Mouse (Mus musculus): ENCODE results near the gene Slc6a12. TPM values are rescaled to one million over a fixed set of nuclear protein-coding genes. Genes with fewer than 3 reads are reported as not detected.

Slc6a12 gene
- total RNA-seq, 2 experiments from 2014 or later, result 1.7 TPM

GRCm38 (mm10) chr6:121338519-121338896, 4.4 kb upstream of the Slc6a12 start:
- DNase-seq (ENCODE audit: extremely low spot score in 1 of 2, low spot score in 1 of 2), result no peak

- no peak for DNase-seq (ENCODE audit: extremely low spot score in 1 of 2, low spot score in 1 of 2)
These were observed 1.2 kb upstream of the Slc6a12 start for GRCm38 (mm10) chr6:121341650-121342049.

GRCm38 (mm10) chr6:121343771-121344123, 871 bp downstream of the Slc6a12 start:
- no peak for DNase-seq (ENCODE audit: extremely low spot score in 1 of 2, low spot score in 1 of 2)

DNA sequence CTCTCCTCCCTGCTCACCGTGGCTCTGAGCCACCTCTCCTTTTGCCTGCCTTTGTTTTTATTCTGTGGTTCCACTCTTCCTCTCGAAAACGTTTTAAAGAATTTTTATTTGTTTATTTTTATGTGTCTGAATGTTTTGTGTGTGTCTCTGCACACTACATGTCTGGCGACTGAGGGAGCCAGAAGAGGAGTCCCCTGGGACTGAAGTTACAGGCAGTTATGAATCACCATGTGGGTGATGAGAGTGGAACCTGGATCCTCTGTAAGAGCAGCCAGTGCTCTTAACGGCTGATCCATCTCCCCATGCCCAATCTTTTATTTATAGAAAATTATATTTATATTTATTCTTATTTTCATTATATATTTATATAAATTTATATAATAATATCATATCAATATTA, 1.5 kb downstream of the Slc6a12 start:
- no peak for DNase-seq (ENCODE audit: extremely low spot score in 1 of 2, low spot score in 1 of 2)

- DNase-seq (ENCODE audit: extremely low spot score in 1 of 2, low spot score in 1 of 2), result no peak
These were observed 3.6 kb downstream of the Slc6a12 start for GRCm38 (mm10) chr6:121346428-121346827.

DNA sequence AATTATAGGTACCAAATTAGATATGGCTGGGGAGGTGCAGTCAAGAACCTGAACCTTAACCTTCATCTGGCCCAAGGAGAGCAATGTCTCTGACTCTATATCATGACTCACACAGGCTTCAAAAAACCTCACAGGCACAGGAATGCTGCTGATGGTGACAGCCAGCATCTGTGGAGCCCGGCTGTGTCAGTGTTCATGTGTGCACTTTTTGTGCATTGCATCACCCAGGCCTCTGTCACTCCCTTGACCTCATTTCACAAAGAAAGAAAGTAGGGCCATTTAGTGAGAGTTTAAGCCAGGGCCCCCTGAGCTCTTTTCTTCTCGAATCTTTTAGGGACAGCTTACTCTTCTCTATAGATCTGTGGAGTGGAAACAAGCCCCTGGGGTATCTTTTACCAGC, 9.4 kb downstream of the Slc6a12 start:
- no peak for DNase-seq (ENCODE audit: extremely low spot score in 1 of 2, low spot score in 1 of 2)

GRCm38 (mm10) chr6:121356041-121356440, 13.2 kb downstream of the Slc6a12 start:
- no peak for DNase-seq (ENCODE audit: extremely low spot score in 1 of 2, low spot score in 1 of 2)

- no peak for DNase-seq (ENCODE audit: extremely low spot score in 1 of 2, low spot score in 1 of 2)
These were observed 14.4 kb downstream of the Slc6a12 start for GRCm38 (mm10) chr6:121357232-121357631.

GRCm38 (mm10) chr6:121363061-121363460, 20.2 kb downstream of the Slc6a12 start:
- no peak for DNase-seq (ENCODE audit: extremely low spot score in 1 of 2, low spot score in 1 of 2)

GRCm38 (mm10) chr6:121363956-121364355, 21.1 kb downstream of the Slc6a12 start:
- no peak for DNase-seq (ENCODE audit: extremely low spot score in 1 of 2, low spot score in 1 of 2)

DNA sequence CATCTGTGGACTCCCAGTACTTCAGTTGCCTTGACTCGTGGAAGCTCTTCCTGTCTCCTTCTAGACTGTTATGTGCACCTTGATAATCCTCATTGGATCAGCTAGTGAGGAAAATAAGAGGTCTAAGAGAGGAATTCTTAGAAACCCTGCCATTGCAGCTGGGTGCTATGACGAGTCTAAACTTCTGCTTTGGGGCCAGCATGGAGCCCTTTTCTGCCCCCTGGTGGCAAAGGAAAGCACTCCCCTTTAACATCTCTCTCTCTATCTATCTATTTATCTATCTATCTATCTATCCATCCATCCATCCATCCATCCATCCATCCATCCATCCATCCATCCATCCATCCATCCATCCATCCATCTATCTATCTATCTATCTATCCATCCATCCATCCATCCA, 23.7 kb downstream of the Slc6a12 start:
- peak in 1 of 2 experiments; percentile 58 for DNase-seq (ENCODE audit: extremely low spot score in 1 of 2, low spot score in 1 of 2)

DNA sequence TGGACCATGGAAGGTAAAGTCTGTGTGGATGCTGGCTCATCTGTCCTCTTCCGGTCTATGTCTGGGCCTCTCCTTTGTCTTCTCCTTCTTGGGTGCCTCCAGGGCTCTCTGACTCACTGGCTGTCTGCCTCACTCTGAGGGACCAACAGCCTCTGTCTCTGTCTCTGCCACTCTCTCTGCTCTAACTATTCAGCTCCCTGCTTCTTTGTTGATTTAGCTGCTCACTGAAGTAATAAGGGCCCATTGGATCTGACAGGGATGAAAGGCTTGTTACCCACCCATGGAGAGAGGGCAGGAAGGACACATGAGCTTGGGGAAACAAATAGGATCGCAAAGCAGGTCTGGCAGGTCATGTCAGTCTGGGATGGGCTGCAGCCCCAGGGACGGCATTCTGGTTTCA, 24.2 kb downstream of the Slc6a12 start:
- DNase-seq (ENCODE audit: extremely low spot score in 1 of 2, low spot score in 1 of 2), result no peak

- DNase-seq (ENCODE audit: extremely low spot score in 1 of 2, low spot score in 1 of 2), result no peak
These were observed 28.5 kb downstream of the Slc6a12 start for GRCm38 (mm10) chr6:121371197-121371980.

DNA sequence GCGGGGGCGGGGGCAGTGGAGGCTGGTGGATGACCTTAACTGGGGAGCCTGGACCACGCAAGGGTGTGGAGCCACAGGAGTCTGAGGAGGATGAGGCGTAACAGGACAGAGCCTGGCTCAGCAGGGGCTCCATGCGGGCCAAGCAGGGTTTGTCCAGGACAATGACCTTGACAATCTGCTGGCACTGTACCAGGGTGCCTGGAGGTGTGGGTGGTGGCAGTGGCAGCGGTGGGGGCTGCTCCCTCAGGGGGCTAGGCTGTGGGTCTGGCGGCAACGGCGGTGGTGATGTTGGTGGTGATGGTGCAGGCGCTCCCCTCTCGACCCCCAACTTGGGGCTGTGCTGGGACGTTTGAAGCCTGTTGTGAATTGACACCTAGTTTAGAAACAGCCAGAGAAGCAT, 33.3 kb downstream of the Slc6a12 start:
- DNase-seq (ENCODE audit: extremely low spot score in 1 of 2, low spot score in 1 of 2), result no peak

DNA sequence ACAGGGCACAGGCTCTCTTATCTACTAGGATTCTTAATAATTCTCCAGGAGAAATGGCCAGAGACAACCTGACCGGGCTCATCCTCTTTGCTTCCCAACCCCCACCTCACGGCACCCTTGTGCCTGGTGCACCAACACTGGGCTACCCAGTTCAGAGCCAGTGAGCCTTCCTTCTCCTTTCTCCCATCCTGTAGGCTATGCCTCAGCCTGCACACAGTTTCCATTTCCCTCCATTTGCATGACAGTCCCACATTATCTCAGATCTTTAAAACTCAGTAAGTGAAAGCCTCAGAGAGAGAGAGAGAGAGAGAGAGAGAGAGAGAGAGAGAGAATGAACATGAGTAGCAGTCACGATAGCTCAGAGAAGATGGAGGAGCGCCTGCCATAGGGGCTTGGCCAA, 35.4 kb downstream of the Slc6a12 start:
- no peak for DNase-seq (ENCODE audit: extremely low spot score in 1 of 2, low spot score in 1 of 2)

DNA sequence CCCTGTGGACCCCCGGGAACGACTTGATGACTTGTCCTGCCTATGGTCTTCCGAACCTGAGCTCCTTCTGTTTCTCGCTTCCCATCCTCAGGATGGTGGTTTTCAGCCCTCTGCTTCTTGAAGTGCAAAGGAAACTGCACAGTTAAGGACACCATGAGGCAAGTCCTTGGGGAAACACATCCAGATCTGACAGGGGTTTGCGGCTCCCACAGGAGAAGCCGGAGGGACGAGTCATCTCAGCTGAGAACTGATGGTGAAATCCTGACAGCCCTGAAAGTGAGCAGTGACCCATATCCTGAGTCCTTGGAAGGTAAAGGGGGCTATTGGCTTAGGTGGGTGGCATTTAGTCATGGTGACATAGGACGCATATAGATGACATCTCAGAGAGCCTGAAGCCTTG, 37.7 kb downstream of the Slc6a12 start:
- no peak for DNase-seq (ENCODE audit: extremely low spot score in 1 of 2, low spot score in 1 of 2)

GRCm38 (mm10) chr6:121382071-121382470, 39.2 kb downstream of the Slc6a12 start:
- no peak for DNase-seq (ENCODE audit: extremely low spot score in 1 of 2, low spot score in 1 of 2)

DNA sequence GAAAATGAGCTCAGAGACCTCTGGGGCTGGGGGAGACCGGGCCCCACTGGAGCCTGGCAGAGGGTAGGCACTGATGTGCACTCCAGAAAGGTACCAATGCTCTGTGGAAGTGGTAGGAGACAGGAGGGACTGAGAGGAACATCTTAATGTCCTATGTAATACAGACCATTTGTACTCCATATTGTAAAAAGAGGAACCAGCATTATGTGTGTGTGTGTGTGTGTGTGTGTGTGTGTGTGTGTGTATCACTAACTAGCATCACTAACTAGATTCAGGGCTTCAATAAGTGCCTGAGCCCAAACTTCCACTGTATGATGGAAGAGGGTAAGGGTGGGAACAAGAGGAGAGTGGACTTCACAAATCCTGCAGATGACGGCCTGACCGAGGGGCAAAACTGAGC, 42.5 kb downstream of the Slc6a12 start:
- DNase-seq (ENCODE audit: extremely low spot score in 1 of 2, low spot score in 1 of 2), result no peak

- DNase-seq (ENCODE audit: extremely low spot score in 1 of 2, low spot score in 1 of 2), result no peak
These were observed 49.9 kb downstream of the Slc6a12 start for GRCm38 (mm10) chr6:121392610-121393252.

- DNase-seq (ENCODE audit: extremely low spot score in 1 of 2, low spot score in 1 of 2), result no peak
These were observed 58.3 kb downstream of the Slc6a12 start for GRCm38 (mm10) chr6:121401140-121401539.

GRCm38 (mm10) chr6:121401826-121402660, 59.2 kb downstream of the Slc6a12 start:
- DNase-seq (ENCODE audit: extremely low spot score in 1 of 2, low spot score in 1 of 2), result no peak
